ENCODE assay signal across 8 mouse cellular contexts in the genomic region with DNA sequence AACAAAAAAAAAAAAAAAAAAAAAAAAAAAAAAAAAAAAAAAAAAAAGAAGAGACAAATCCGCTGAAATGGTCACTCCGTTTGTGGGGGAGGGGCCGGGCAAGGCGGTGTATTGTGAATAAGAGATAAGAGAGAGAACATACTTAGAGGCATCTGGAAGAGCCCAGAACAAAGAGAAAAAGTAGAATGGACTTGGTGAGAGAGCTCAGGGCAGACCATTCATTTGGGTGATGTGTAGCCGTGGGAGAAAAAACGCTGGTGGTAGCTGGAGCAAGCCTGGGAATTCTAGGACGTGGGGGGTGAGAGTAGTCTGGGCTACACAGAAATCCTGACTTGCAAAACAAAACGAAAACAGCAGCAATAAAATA. TPM values are rescaled to one million over a fixed set of nuclear protein-coding genes. Genes with fewer than 3 reads are reported as not detected.
DNase-seq lines count a peak whose midpoint lies in the region; ATAC-seq and TF ChIP-seq lines count a peak whose summit lies in the region.

No protein-coding gene starts in this region.

- H3K4me2 ChIP-seq in liver, embryonic 14.5 days (ENCODE audit: low read depth), result peak overlapping the region; percentile 96

- H3K9ac ChIP-seq in liver, embryonic 14.5 days (replicated peaks), result 0 out of 2 replicates have a peak overlapping the region, but pooled peaks have one; percentile 4

- no peak for TF ChIP-seq EP300 in liver, embryonic 14.5 days (IDR thresholded peaks at IDR 0.05; ENCODE audit: low read depth)

- no peaks in the 10 kb centered on the region for H3K36me3 ChIP-seq in E14TG2a.4 (ENCODE audit: insufficient read depth, low read length)
- no peaks in the 10 kb centered on the region for H3K36me3 ChIP-seq in hindbrain, embryonic 10.5 days
- H3K36me3 ChIP-seq in liver, embryonic 14.5 days (replicated peaks; ENCODE audit: control insufficient read depth, insufficient read depth, low read depth), result no peaks in the 10 kb centered on the region

- H3K4me3 ChIP-seq in E14TG2a.4 (replicated peaks; ENCODE audit: low read length), result peak overlapping the region; percentile 73
- H3K4me3 ChIP-seq in hindbrain, embryonic 10.5 days, result peak overlapping the region; percentile 73
- H3K4me3 ChIP-seq in liver, embryonic 14.5 days (ENCODE audit: insufficient read depth in 1 of 2, low read depth in 2 of 2, low read length in 2 of 2), result peak overlapping the region; percentile 54 to 61

- DNase-seq in frontal cortex, postnatal 25 days (ENCODE audit: low spot score in 2 of 2), result no peak
- no peak for DNase-seq in hindbrain, embryonic 10.5 days (ENCODE audit: low spot score)
- DNase-seq in liver, embryonic 14.5 days (ENCODE audit: low read depth in 3 of 3, low spot score in 3 of 3), result no peak
- no peak for DNase-seq in adrenal gland, postnatal 10 days
- DNase-seq in left cerebral cortex, postnatal 14 days (ENCODE audit: low spot score in 2 of 2), result no peak
- DNase-seq in gastrocnemius, postnatal 36 days, result no peak

- no peaks in the 10 kb centered on the region for H3K9me3 ChIP-seq in E14TG2a.4 (ENCODE audit: low read length)
- H3K9me3 ChIP-seq in hindbrain, embryonic 10.5 days, result no peaks in the 10 kb centered on the region
- H3K9me3 ChIP-seq in liver, embryonic 14.5 days (ENCODE audit: control insufficient read depth, low read length), result no peaks in the 10 kb centered on the region

- intact Hi-C loops in left cerebral cortex, postnatal 14 days (cut with DNase I), result no loop called here
- intact Hi-C loops in gastrocnemius, postnatal 36 days (cut with DNase I), result no loop called here

- peaks cover 69% of the 10 kb centered on the region for H3K4me1 ChIP-seq in E14TG2a.4 (replicated peaks; ENCODE audit: low read depth, low read length)
- peaks cover 14% of the 10 kb centered on the region for H3K4me1 ChIP-seq in hindbrain, embryonic 10.5 days (replicated peaks)
- H3K4me1 ChIP-seq in liver, embryonic 14.5 days (replicated peaks; ENCODE audit: control insufficient read depth in 2 of 2, insufficient read depth in 2 of 2, low read length in 1 of 2), result peaks cover 0 to 7% of the 10 kb centered on the region in 2 experiments; a peak in 3 of 4 replicates

- WGBS in hindbrain, embryonic 10.5 days, result 28% methylated on average over 8 of the region's 8 CpGs
- 4% methylated on average over 8 of the region's 8 CpGs for WGBS in liver, embryonic 14.5 days (ENCODE audit: insufficient replicate concordance)

- H3K27ac ChIP-seq in hindbrain, embryonic 10.5 days, result peak overlapping the region; percentile 93
- no peak overlapping the region for H3K27ac ChIP-seq in liver, embryonic 14.5 days

- no peak for TF ChIP-seq CTCF in E14TG2a.4 (conservative IDR thresholded peaks at IDR 0.05; ENCODE audit: low read length)
- TF ChIP-seq CTCF in liver, embryonic 14.5 days (IDR thresholded peaks at IDR 0.05; ENCODE audit: low read depth), result no peak

- no peaks in the 10 kb centered on the region for H3K27me3 ChIP-seq in E14TG2a.4 (ENCODE audit: insufficient read depth, low read length)
- H3K27me3 ChIP-seq in hindbrain, embryonic 10.5 days (ENCODE audit: insufficient read depth, poor library complexity, severe bottlenecking), result peaks cover 12% of the 10 kb centered on the region; the same call in 1 of the 2 replicates
- H3K27me3 ChIP-seq in liver, embryonic 14.5 days (ENCODE audit: control insufficient read depth, insufficient read depth, low read length), result peaks cover 12% of the 10 kb centered on the region; the same call in 1 of the 2 replicates

- peak; percentile 20; the same call in 1 of the 2 replicates for ATAC-seq in frontal cortex, adult (ENCODE audit: low TSS enrichment)
- ATAC-seq in liver, embryonic 14.5 days (ENCODE audit: insufficient read depth), result peak; percentile 66; the same call in 1 of the 2 replicates

RNA-seq across cellular contexts. Expression of a gene that starts 7.9 kb away (rescaled TPM):
- polyA plus RNA-seq in hindbrain, embryonic 10.5 days (2016; fragmentation: Nextera tagmentation; extraction: Ambion mirVana), result 83.0 and 112 TPM in 2 replicates
- polyA plus RNA-seq in liver, embryonic 14.5 days (2012; rRNA removed), result 0.31 and 0.41 TPM in 2 replicates
- polyA plus RNA-seq in liver, embryonic 14.5 days (2014; fragmentation: Nextera tagmentation; extraction: Ambion mirVana), result 48.5 and 50.1 TPM in 2 replicates
- total RNA-seq in adrenal gland, postnatal 10 days (2021), result 1 to 10 TPM in 1 of 2 experiments, under 1 TPM in 1; 0.42 to 1.3 TPM
- total RNA-seq in left cerebral cortex, postnatal 14 days (2021), result 1 to 10 TPM in 1 of 2 experiments, under 1 TPM in 1; 0.88 to 2.2 TPM
- total RNA-seq in gastrocnemius, postnatal 36 days (2021), result not detected

RNA-seq across cellular contexts. Expression of a gene that starts 14.6 kb away (rescaled TPM):
- 754 and 887 TPM in 2 replicates for polyA plus RNA-seq in hindbrain, embryonic 10.5 days (2016; fragmentation: Nextera tagmentation; extraction: Ambion mirVana)
- polyA plus RNA-seq in liver, embryonic 14.5 days (2012; rRNA removed), result 94.9 and 161 TPM in 2 replicates
- 240 and 269 TPM in 2 replicates for polyA plus RNA-seq in liver, embryonic 14.5 days (2014; fragmentation: Nextera tagmentation; extraction: Ambion mirVana)
- total RNA-seq in adrenal gland, postnatal 10 days (2021), result 100 to 1,000 TPM; 186 TPM
- total RNA-seq in left cerebral cortex, postnatal 14 days (2021), result 100 to 1,000 TPM; 194 to 206 TPM
- total RNA-seq in gastrocnemius, postnatal 36 days (2021), result 10 to 100 TPM; 71.0 to 74.4 TPM
